Mouse (Mus musculus): ENCODE data around the gene Zfp985. TPM values are rescaled to one million over a fixed set of nuclear protein-coding genes. Genes with fewer than 3 reads are reported as not detected.
"Not testable (repeated sequence)": the region's sequence is repeated elsewhere in the genome, so short reads cannot be mapped to it uniquely, and the experiment has no call there.

The Zfp985 gene
- polyA plus RNA-seq (2015; fragmentation: Nextera tagmentation; extraction: Ambion mirVana) = 0.22 and 0.29 TPM in 2 replicates

DNA sequence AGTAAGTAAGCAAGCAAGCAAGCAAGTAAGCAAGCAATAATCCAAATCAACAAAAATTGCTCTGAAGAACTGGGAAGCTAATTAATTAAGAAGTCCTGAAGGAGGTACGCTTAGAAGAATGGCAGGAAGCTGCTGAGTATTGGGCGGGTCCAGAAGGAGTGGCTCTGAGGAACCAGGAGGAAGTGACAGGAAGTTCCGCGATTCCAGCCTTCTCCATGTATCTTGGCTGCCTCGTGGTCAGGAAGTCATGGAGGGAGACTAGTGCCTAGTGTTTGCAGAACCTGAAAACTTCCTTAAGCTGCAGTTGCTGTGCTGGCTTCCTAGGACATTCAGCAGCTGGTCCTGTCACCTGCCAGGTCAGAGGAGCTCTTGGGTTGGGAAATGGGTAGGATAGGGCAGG is at the start of gene Zfp985:
TSS of gene Zfp985 (plus strand) at position 207 of the 400 bp plus-strand sequence.
- not testable (repeated sequence) for H3K27ac ChIP-seq; H3K4me2 ChIP-seq; H3K4me3 ChIP-seq; H3K36me3 ChIP-seq; H3K27me3 ChIP-seq; H3K9ac ChIP-seq; H3K4me1 ChIP-seq; ATAC-seq (ENCODE audit: borderline replicate concordance, extremely low read depth, low FRiP score, low TSS enrichment); H3K9me3 ChIP-seq
- WGBS = 63% methylated on average over 5 of the region's 5 CpGs

GRCm38 (mm10) chr4:147509174-147509573 is 43.9 kb upstream of the Zfp985 start:
- Histone ChIP-seq H3K4me2 (no peak overlapping the region), H3K27ac (no peak overlapping the region), H3K36me3 (no peaks in the 10 kb centered on the region), H3K27me3 (no peaks in the 10 kb centered on the region), H3K9ac (no peak overlapping the region), H3K9me3 (peaks cover 12% of the 10 kb centered on the region), H3K4me3 (no peak overlapping the region), H3K4me1 (no peaks in the 10 kb centered on the region)
- no peak for ATAC-seq (ENCODE audit: borderline replicate concordance, extremely low read depth, low FRiP score, low TSS enrichment)
- WGBS = 72% methylated on average over 2 of the region's 2 CpGs

DNA sequence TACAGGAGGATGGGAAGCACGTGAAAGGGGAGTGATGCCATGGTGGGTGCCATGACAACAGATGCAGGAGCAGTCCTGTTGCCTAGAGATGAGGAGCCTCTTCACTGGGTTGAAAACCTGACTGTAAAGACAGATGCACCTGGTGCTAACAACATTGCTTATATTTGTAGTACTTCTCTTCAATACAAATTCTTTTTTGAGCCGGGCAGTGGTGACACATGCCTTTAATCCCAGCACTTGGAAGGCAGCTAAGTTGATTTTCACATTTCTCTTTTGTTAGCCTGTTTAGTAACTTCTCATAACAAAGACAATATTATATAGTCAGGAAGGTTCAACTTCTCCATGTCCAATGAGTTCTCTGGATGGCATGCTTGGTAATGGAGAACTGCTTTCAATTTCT is 34.1 kb upstream of the Zfp985 start:
- Histone ChIP-seq H3K36me3 (no peaks in the 10 kb centered on the region), H3K9me3 (peaks cover 48% of the 10 kb centered on the region), H3K27me3 (no peaks in the 10 kb centered on the region), H3K4me3 (no peak overlapping the region), H3K27ac (no peak overlapping the region), H3K4me2 (no peak overlapping the region), H3K4me1 (no peaks in the 10 kb centered on the region), H3K9ac (no peak overlapping the region)
- 66% methylated on average over 2 of the region's 2 CpGs for WGBS
- 0 out of 2 replicates have a peak, but pooled peaks have one; percentile 19 for ATAC-seq (ENCODE audit: borderline replicate concordance, extremely low read depth, low FRiP score, low TSS enrichment)

GRCm38 (mm10) chr4:147520100-147520499 is 33.0 kb upstream of the Zfp985 start:
- Histone ChIP-seq H3K9ac (no peak overlapping the region), H3K27ac (no peak overlapping the region), H3K4me1 (no peaks in the 10 kb centered on the region), H3K4me3 (no peak overlapping the region), H3K9me3 (peaks cover 54% of the 10 kb centered on the region), H3K4me2 (no peak overlapping the region), H3K27me3 (no peaks in the 10 kb centered on the region), H3K36me3 (no peaks in the 10 kb centered on the region)
- ATAC-seq (ENCODE audit: borderline replicate concordance, extremely low read depth, low FRiP score, low TSS enrichment) = no peak

- Histone ChIP-seq H3K9ac (no peak overlapping the region), H3K9me3 (peaks cover 46% of the 10 kb centered on the region), H3K27me3 (no peaks in the 10 kb centered on the region), H3K4me1 (no peaks in the 10 kb centered on the region), H3K4me3 (no peak overlapping the region), H3K4me2 (no peak overlapping the region), H3K36me3 (no peaks in the 10 kb centered on the region), H3K27ac (no peak overlapping the region)
- 73% methylated on average over 1 of the region's 1 CpGs for WGBS
- ATAC-seq (ENCODE audit: borderline replicate concordance, extremely low read depth, low FRiP score, low TSS enrichment) = no peak
These were observed 28.0 kb upstream of the Zfp985 start for GRCm38 (mm10) chr4:147525125-147525524.

GRCm38 (mm10) chr4:147530366-147530765 is 22.7 kb upstream of the Zfp985 start:
- no peaks in the 10 kb centered on the region for H3K36me3 ChIP-seq
- ATAC-seq (ENCODE audit: borderline replicate concordance, extremely low read depth, low FRiP score, low TSS enrichment) = no peak
- no peaks in the 10 kb centered on the region for H3K27me3 ChIP-seq
- WGBS = 76% methylated on average over 1 of the region's 1 CpGs
- H3K9ac ChIP-seq = no peak overlapping the region
- no peak overlapping the region for H3K27ac ChIP-seq
- H3K4me3 ChIP-seq = no peak overlapping the region
- no peak overlapping the region for H3K4me2 ChIP-seq
- H3K9me3 ChIP-seq = peaks cover 34% of the 10 kb centered on the region
- H3K4me1 ChIP-seq = no peaks in the 10 kb centered on the region

DNA sequence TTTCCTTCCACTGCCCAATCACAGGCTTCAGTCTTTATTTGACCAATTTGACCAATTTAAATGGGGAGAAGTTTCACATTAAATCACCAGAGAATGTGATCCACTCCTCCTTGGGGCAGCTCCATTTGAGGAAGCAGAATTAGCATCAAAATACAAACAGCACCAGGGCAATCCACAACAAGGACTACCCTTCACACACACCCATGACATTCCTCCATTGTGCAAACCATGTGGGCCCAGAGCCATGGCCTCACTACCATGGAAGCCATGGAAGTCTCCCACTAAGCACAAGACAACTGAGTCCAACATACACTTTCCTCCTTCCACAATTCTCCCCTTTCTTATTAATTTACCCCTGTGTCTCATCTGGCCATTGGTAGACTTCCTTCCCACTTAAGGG is 17.2 kb upstream of the Zfp985 start:
- ATAC-seq (ENCODE audit: borderline replicate concordance, extremely low read depth, low FRiP score, low TSS enrichment); H3K4me3 ChIP-seq; H3K4me1 ChIP-seq; H3K9ac ChIP-seq; H3K4me2 ChIP-seq; H3K36me3 ChIP-seq; H3K27ac ChIP-seq; H3K27me3 ChIP-seq: not testable (repeated sequence)
- H3K9me3 ChIP-seq = peaks cover 40% of the 10 kb centered on the region

- Histone ChIP-seq H3K4me2 (no peak overlapping the region), H3K27me3 (no peaks in the 10 kb centered on the region), H3K36me3 (no peaks in the 10 kb centered on the region), H3K4me1 (no peaks in the 10 kb centered on the region), H3K4me3 (no peak overlapping the region), H3K9me3 (peaks cover 36% of the 10 kb centered on the region), H3K27ac (no peak overlapping the region), H3K9ac (no peak overlapping the region)
- ATAC-seq (ENCODE audit: borderline replicate concordance, extremely low read depth, low FRiP score, low TSS enrichment) = no peak
- 84% methylated on average over 2 of the region's 2 CpGs for WGBS
These were observed 15.4 kb upstream of the Zfp985 start for GRCm38 (mm10) chr4:147537702-147538101.

DNA sequence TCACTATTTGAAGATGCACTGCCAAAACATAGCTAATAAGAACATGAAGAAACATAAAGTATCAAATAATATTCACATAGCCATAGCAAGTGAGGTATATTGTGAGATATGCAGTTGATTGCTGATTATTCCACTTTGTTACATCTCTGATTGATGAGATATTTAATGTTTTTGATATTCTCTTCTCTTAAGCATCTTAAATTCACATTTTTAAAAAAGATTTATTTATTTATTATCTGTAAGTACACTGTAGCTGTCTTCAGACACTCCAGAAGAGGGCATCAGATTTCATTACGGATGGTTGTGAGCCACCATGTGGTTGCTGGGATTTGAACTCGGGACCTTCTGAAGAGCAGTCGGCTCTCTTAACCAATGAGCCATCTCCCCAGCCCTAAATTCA is 13.2 kb upstream of the Zfp985 start, which contains the start of gene Gm16503:
TSS of gene Gm16503 (plus strand) at position 301 of the 400 bp plus-strand sequence.
- not testable (repeated sequence) for H3K27ac ChIP-seq; H3K4me2 ChIP-seq; H3K4me1 ChIP-seq; H3K27me3 ChIP-seq; H3K36me3 ChIP-seq; H3K9ac ChIP-seq; H3K4me3 ChIP-seq; ATAC-seq (ENCODE audit: borderline replicate concordance, extremely low read depth, low FRiP score, low TSS enrichment)
- H3K9me3 ChIP-seq = peaks cover 31% of the 10 kb centered on the region
- WGBS = 80% methylated on average over 3 of the region's 3 CpGs

- Histone ChIP-seq H3K4me1 (no peaks in the 10 kb centered on the region), H3K9ac (no peak overlapping the region), H3K27ac (no peak overlapping the region), H3K36me3 (no peaks in the 10 kb centered on the region), H3K4me3 (no peak overlapping the region), H3K27me3 (no peaks in the 10 kb centered on the region), H3K9me3 (peaks cover 30% of the 10 kb centered on the region), H3K4me2 (no peak overlapping the region)
- no peak for ATAC-seq (ENCODE audit: borderline replicate concordance, extremely low read depth, low FRiP score, low TSS enrichment)
These were observed 12.0 kb upstream of the Zfp985 start for GRCm38 (mm10) chr4:147541105-147541504.

GRCm38 (mm10) chr4:147554361-147554760 is 1.3 kb downstream of the Zfp985 start:
- not testable (repeated sequence) for H3K9me3 ChIP-seq; H3K4me1 ChIP-seq; H3K36me3 ChIP-seq; H3K27me3 ChIP-seq; H3K4me2 ChIP-seq; H3K9ac ChIP-seq; ATAC-seq (ENCODE audit: borderline replicate concordance, extremely low read depth, low FRiP score, low TSS enrichment); H3K27ac ChIP-seq; H3K4me3 ChIP-seq
- WGBS = 63% methylated on average over 2 of the region's 2 CpGs

- H3K36me3 ChIP-seq; ATAC-seq (ENCODE audit: borderline replicate concordance, extremely low read depth, low FRiP score, low TSS enrichment); H3K9ac ChIP-seq; H3K27me3 ChIP-seq; H3K27ac ChIP-seq; H3K9me3 ChIP-seq; H3K4me3 ChIP-seq; H3K4me2 ChIP-seq; H3K4me1 ChIP-seq: not testable (repeated sequence)
- 41% methylated on average over 1 of the region's 1 CpGs for WGBS
These were observed 3.8 kb downstream of the Zfp985 start for GRCm38 (mm10) chr4:147556921-147557320.

- H3K27me3 ChIP-seq; H3K4me2 ChIP-seq; H3K36me3 ChIP-seq; H3K9me3 ChIP-seq; H3K4me1 ChIP-seq; H3K27ac ChIP-seq; H3K4me3 ChIP-seq; ATAC-seq (ENCODE audit: borderline replicate concordance, extremely low read depth, low FRiP score, low TSS enrichment); H3K9ac ChIP-seq: not testable (repeated sequence)
These were observed 4.9 kb downstream of the Zfp985 start for GRCm38 (mm10) chr4:147558011-147558410.
